Mouse (Mus musculus): ENCODE results near the gene Pagr1b.

DNA sequence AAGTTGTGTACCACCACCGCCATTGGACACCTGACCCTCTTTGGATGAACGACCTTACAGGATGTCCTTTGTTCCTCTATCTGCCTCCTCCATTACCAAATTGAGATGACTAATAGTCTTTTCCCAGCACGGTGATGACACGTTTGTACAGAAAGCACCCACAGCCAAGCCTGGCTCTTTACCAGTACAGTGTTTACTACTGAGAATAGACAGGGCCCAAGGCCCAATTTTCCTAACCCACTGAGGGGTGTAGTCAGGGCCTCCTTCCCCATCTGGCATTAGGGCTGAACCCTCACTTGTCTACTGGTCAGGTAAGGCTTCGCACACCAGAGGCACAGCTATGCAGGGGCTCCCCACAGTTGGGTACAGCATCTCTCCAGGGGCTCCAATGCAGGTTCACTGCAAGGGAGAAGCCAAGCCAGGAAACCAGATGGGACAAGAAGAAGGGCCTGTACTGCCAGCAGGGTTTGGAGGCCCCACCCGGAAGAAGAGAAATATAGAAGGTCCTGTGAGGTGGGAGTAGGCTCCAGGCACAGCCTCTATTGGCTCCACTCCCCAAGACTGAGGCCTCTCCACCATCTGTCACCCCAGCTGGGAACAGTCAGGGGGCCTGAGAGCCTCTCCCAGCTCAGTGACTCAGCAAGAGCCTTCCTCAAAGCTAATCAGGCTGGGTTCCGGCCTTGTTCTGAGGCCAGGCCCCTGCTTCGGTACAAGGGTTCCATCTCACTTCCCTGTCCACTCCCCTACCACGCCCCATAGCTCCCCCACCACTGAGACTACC is 7.9 kb downstream of the Pagr1b start:
- TF ChIP-seq CTCF (IDR thresholded peaks at IDR 0.05; ENCODE audit: low read depth, low read length) (no peak), POLR2A (IDR thresholded peaks at IDR 0.05; ENCODE audit: extremely low read depth, insufficient read depth, low read length) (no peak)

All from liver, adult 2 months (tissue).